ENCODE assay signal across 19 mouse cellular contexts in genomic region chr13:98486726-98487125, GRCm38 (mm10). TPM values are rescaled to one million over a fixed set of nuclear protein-coding genes. Genes with fewer than 3 reads are reported as not detected.
"Had no signal": no experiment of that assay in that cellular context is flagged by ENCODE, and none has a peak within 500 bp of the region (broad histone marks: within the 10 kb centered on the region; RNA-seq: fewer than 3 reads in every experiment).

No protein-coding gene starts in this region.

- H3K4me3 ChIP-seq: neural tube, embryonic 12.5 days; neural tube, embryonic 13.5 days; neural tube, embryonic 15.5 days; stomach, embryonic 15.5 days had no signal

- H3K4me2 ChIP-seq: neural tube, embryonic 12.5 days; neural tube, embryonic 13.5 days; neural tube, embryonic 15.5 days; stomach, embryonic 15.5 days had no signal

- H3K9me3 ChIP-seq: neural tube, embryonic 12.5 days; neural tube, embryonic 13.5 days; neural tube, embryonic 15.5 days; stomach, embryonic 15.5 days had no signal

- H3K27me3 ChIP-seq: neural tube, embryonic 12.5 days; neural tube, embryonic 13.5 days; neural tube, embryonic 15.5 days; stomach, embryonic 15.5 days had no signal

- H3K9ac ChIP-seq: neural tube, embryonic 12.5 days; neural tube, embryonic 13.5 days; neural tube, embryonic 15.5 days; stomach, embryonic 15.5 days had no signal

- DNase-seq: retina, postnatal 1 day; right cerebral cortex, adult 18-20 months; right cerebral cortex, postnatal 14 days; right cerebral cortex, postnatal 25 days; right cerebral cortex, postnatal 4 days; spleen, adult 18-20 months; thymus, adult 18-20 months; thymus, adult 2 months; thymus, postnatal 14 days; thymus, postnatal 25 days; thymus, postnatal 36 days; thymus, postnatal 4 days had no signal

- H3K36me3 ChIP-seq: neural tube, embryonic 12.5 days; neural tube, embryonic 13.5 days; neural tube, embryonic 15.5 days; stomach, embryonic 15.5 days had no signal

- H3K4me1 ChIP-seq: neural tube, embryonic 12.5 days; neural tube, embryonic 13.5 days; neural tube, embryonic 15.5 days; stomach, embryonic 15.5 days had no signal

- H3K27ac ChIP-seq: neural tube, embryonic 12.5 days; neural tube, embryonic 13.5 days; neural tube, embryonic 15.5 days; stomach, embryonic 15.5 days; stomach, postnatal 0 days had no signal

RNA-seq across cellular contexts. Expression of gene Gm10320, which starts 5.1 kb away (rescaled TPM):
- total RNA-seq: neutrophil, adult 5-6 weeks had no signal
- polyA plus RNA-seq: testis, adult 2 months had no signal
